Mouse (Mus musculus) left cerebral cortex, adult 2 months (tissue): ENCODE data around the gene Otop3. TPM values are rescaled to one million over a fixed set of nuclear protein-coding genes. Genes with fewer than 3 reads are reported as not detected.

Source experiments
- DNase-seq, 2 experiments: peaks; one replicate each; pipeline ENCODE4 v3.0.0; 2021 to 2022; ENCODE audit warnings: low spot score in 2 of 2, mixed read lengths in 1 of 2; ENCODE audit errors: extremely low spot score in 1 of 2
- H3K27ac ChIP-seq: fragments of 200-600 bp; 2 replicates; pipeline ENCODE4 v1.8.1; 2022
- H3K4me3 ChIP-seq: fragments of 200-600 bp; 2 replicates; pipeline ENCODE4 v1.8.1; 2022
- CTCF ChIP-seq: fragments of 200-600 bp; IDR thresholded peaks from 2 replicates; pipeline ENCODE4 v1.8.1; 2022; ENCODE audit warnings: antibody characterized with exemption, mild to moderate bottlenecking, moderate library complexity
- intact Hi-C: fragments of 180-260 bp; cut with DNase I; formaldehyde crosslinking; loops from one replicate; pipeline ENCODE4 v1.15.1; 2025
- total RNA-seq, 2 experiments: library from RNA; stranded (reverse); gene quantifications; 2 replicates each; pipeline ENCODE4 v1.2.3; 2021

Gene Otop3
- total RNA-seq, 2 experiments from 2014 or later, result not detected

GRCm38 (mm10) chr11:115372737-115373136 lies 38.2 kb downstream of the Otop3 start:
- TF ChIP-seq CTCF, result peak; percentile 21
- DNase-seq, result no peak
- Histone ChIP-seq H3K27ac (peak overlapping the region; percentile 91; the same call in 1 of the 2 replicates), H3K4me3 (no peak overlapping the region)
- intact Hi-C loops, result no loop called here

DNA sequence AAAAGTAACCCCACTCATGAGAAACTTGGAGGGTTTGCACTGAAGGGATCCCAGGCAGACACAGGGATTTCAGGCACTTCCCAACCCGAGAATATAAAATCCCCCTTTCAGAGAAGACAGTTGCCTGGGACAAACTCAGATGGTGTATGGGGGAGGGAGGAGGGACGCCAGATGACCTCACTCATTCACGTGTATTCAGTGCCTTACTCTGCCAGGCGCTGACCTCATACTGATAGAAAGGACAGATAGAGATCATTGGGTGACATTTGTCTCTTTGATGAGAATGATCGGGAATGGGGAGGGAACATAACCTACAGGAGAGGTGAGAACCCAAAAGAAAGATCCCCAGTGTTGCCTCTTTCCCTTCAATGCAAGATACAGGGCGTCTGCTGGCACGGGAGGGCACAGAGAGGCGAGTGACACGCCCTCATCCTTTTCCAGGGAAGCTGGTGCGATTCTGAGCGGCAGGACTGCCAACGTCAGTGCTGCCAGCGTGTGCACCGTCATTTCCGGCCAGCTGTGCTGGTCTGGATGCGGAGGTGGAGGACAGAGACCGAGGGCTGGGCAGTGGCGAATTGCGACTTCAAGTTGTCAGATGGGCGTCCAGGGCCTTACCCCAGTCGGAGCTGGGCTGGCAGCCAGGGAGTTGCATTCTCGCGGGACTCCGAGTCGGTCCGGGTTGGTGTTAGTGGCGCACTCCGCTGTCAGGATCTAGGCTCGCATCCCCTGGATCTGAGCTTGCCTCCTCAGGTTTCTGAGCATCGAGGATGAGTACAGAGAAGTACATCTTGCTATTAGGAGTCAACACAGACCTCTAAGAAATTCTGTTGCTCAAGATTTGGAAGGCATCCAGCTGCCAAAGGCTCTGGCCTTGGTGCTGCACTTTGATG lies 39.5 kb downstream of the Otop3 start:
- peak overlapping the region; percentile 47 for H3K4me3 ChIP-seq
- no peak for TF ChIP-seq CTCF
- peak overlapping the region; percentile 91 for H3K27ac ChIP-seq
- peak; percentile 70 to 74 for DNase-seq
- intact Hi-C loops, result no loop called here

DNA sequence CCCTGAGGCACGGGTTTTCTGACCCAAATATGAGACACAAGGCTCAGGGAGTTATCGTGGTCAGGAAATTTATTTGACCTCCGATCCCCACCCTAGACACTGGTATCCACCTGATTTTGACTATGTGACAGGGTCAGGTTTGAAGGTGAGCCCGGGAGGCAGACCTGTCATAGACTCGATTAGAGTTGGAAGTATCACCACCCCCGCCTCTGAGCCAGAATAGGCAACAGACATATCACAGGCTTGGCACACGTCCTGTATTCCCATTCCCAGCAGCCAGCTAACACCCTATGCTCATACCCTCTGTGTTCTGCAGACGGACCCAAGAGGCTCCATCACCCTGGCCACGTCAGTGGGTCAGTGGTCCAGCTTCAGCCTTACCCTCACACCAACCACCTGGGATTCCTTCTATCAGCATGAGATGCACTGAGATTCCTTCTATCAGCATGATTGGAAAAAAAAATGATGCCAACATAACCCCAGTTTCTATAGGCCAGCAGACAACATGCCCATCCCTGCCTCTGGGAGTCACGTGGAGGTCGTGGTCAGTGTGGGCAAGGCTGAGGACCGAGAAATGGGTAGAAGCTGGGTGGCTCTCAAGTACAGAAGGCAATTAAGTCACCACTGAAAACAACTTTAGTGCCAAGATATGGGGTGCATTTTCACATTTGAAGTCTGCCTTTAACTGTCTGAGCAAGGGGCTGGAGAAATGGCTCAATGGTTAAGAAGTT lies 40.3 kb downstream of the Otop3 start:
- peak overlapping the region; percentile 47 for H3K4me3 ChIP-seq
- intact Hi-C loops, result no loop called here
- peak overlapping the region; percentile 91 for H3K27ac ChIP-seq
- no peak for TF ChIP-seq CTCF
- peak in 1 of 2 experiments; percentile 31 for DNase-seq

GRCm38 (mm10) chr11:115376722-115377121 lies 42.2 kb downstream of the Otop3 start:
- Histone ChIP-seq H3K4me3 (no peak overlapping the region), H3K27ac (no peak overlapping the region)
- no peak for DNase-seq
- intact Hi-C loops, result no loop called here
- no peak for TF ChIP-seq CTCF

DNA sequence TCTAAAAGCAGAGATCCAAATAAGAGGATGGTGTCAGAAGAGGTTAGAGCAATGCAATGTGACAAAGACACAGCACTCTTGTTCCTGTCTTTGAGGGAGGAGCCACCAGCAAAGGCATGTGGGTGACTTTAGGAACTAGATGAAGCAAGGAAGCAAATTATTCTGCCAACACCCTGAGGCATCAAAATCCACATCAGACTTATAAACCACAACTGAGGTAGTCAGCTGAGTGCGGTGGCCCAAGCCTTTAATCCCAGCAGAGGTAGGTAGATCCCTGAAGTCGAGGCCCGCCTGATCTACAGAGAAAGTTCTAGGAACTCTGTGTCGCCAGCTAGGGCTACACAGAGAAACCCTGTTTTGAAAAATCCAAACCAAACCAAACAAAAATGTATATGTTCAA lies 42.7 kb downstream of the Otop3 start:
- Histone ChIP-seq H3K27ac (no peak overlapping the region), H3K4me3 (no peak overlapping the region)
- no peak for DNase-seq
- TF ChIP-seq CTCF, result no peak
- intact Hi-C loops, result no loop called here

DNA sequence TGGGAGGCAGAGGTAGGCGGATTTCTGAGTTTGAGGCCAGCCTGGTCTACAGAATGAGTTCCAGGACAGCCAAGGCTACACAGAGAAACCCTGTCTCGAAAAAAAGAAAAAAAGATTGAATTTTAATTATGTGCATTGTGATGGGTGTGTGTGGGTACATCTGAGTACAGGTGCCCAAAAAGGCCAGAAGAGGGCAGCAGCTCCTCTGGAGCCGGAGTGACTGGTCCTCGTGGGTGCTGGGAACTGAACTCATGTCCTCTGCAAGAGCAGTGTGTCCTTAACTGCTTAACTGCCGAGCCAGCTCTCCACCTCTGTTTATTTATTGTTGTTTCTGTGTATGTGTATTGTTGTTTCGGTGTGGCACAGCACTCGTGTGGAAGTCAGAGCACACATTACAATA lies 43.3 kb downstream of the Otop3 start:
- TF ChIP-seq CTCF, result no peak; the same call in 1 of the 2 replicates
- H3K4me3 ChIP-seq, result no peak overlapping the region
- no peak for DNase-seq
- H3K27ac ChIP-seq, result no peak overlapping the region
- intact Hi-C loops, result no loop called here

DNA sequence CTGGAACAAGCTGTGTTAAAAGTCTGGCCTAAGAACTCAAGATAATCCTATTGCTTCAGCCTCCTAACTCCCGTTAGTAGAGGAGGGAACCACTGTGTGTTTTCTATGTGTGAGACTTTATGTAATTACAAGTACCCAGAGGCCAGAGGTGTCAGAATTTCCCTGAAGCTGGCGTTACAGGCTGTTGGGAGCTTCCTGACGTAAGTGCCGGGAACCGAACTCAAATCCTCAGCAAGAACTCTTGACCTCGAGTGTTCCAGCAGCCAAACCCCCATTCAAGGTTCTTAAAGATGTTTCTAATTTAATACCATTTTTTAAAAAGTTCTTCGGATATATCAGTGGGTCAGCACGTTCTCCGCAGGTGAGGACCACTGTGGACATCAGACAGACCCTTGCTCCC lies 46.7 kb downstream of the Otop3 start:
- Histone ChIP-seq H3K4me3 (peak overlapping the region; percentile 93), H3K27ac (peak overlapping the region; percentile 42; the same call in 1 of the 2 replicates)
- no peak for DNase-seq
- intact Hi-C loops, result no loop called here
- no peak for TF ChIP-seq CTCF

DNA sequence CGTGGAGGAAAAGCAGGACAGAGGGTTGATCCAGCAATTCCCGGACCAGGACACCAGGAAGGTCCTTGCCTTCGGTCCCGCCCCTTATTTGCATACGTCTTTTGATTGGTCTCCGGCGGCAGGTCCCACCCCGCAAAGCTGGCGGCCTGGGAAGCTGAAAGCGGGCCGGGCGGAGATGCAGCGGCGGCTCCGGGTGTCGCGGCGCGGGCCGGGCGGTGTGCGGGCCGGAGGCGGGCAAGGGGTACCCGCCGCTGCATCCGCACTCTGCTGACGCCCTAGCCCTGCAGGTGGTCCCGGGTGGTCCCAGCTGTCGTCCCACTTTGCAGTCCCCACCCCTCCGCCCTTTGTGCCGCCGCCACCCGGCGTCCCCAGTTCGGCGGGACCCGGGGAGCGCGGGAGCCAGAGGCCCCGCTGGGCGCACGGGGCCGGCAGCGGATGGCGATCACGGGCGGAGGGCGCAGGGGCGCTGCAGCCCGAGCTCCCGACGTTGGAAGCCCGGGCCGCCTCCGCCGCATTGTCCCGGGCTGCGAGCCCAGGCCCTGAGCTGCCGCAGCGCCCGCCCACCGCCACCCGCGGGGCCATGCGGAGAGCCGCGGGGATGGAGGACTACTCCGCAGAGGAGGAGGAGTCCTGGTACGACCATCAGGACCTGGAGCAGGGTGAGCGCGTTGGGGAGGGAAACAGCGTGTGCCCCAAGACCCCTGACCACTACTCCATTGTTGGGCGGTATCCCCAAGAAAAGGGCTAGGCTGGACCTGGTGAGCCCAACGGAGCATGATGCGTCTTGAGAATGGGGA lies 47.4 kb downstream of the Otop3 start, which contains the start of gene Cdr2l:
Gene Cdr2l (plus strand): TSS at position 174 of the 797 bp plus-strand sequence.
- peak within 1 kb of the TSS; percentile 93 for H3K4me3 ChIP-seq
- no peak for TF ChIP-seq CTCF
- DNase-seq, result peak; percentile 87 to 88
- peak within 1 kb of the TSS; percentile 98 for H3K27ac ChIP-seq
- intact Hi-C loops, result loop anchor here (2.0 kb wide), 1 partner anchor 21 kb away; the partner anchor contains the start of gene Mrpl58

GRCm38 (mm10) chr11:115382891-115383290 lies 48.4 kb downstream of the Otop3 start:
- intact Hi-C loops, result loop anchor here (2.0 kb wide), 1 partner anchor 20 kb away; the partner anchor contains the start of gene Mrpl58
- Histone ChIP-seq H3K4me3 (peak overlapping the region; percentile 93), H3K27ac (peak overlapping the region; percentile 98)
- no peak for TF ChIP-seq CTCF
- no peak for DNase-seq

GRCm38 (mm10) chr11:115383701-115384474 lies 49.4 kb downstream of the Otop3 start:
- no peak for TF ChIP-seq CTCF
- H3K27ac ChIP-seq, result peak overlapping the region; percentile 98
- intact Hi-C loops, result loop anchor here (2.0 kb wide), 1 partner anchor 19 kb away; the partner anchor contains the start of gene Mrpl58
- peak overlapping the region; percentile 93 for H3K4me3 ChIP-seq
- DNase-seq, result peak; percentile 55 to 68
